Mouse (Mus musculus) G1E (cell line): ENCODE results near the gene Cep170b. TPM values are rescaled to one million over a fixed set of nuclear protein-coding genes. Genes with fewer than 3 reads are reported as not detected.
A peak's percentile ranks its signal among the peaks of the same experiment; 100 is the strongest.

Experiments used
- ATAC-seq: 2 replicates; pipeline ENCODE4 v1.8.0; 2016; ENCODE audit warnings: mild to moderate bottlenecking; ENCODE audit not compliant: insufficient number of reproducible peaks, poor library complexity, low FRiP score, severe bottlenecking; ENCODE audit errors: extremely low read depth
- DNase-seq: peaks from one replicate; pipeline ENCODE4 v3.0.0; 2012; ENCODE audit warnings: low spot score
- H3K27me3 ChIP-seq: 2 replicates; pipeline ENCODE4 v1.6.1; 2012; ENCODE audit warnings: mild to moderate bottlenecking, low read length, inconsistent platforms; ENCODE audit not compliant: insufficient read depth
- H3K36me3 ChIP-seq: replicated peaks from 2 replicates; pipeline ENCODE3; 2012; ENCODE audit warnings: mild to moderate bottlenecking, inconsistent platforms
- H3K4me1 ChIP-seq: 2 replicates; pipeline ENCODE4 v1.6.1; 2012; ENCODE audit warnings: low read depth, low read length, inconsistent platforms, mixed read lengths; ENCODE audit not compliant: insufficient read depth
- H3K4me3 ChIP-seq: 2 replicates; pipeline ENCODE4 v1.5.1; 2012; ENCODE audit warnings: low read depth, mild to moderate bottlenecking, inconsistent platforms, low read length, moderate library complexity, mixed read lengths
- H3K9me3 ChIP-seq: replicated peaks from 2 replicates; pipeline ENCODE4 v1.6.1; 2012; ENCODE audit warnings: inconsistent platforms
- CTCF ChIP-seq: IDR thresholded peaks from 2 replicates; pipeline ENCODE4 v1.5.1; 2012; ENCODE audit warnings: low read depth, low read length, inconsistent platforms, mixed read lengths
- GATA1 ChIP-seq: IDR thresholded peaks from 2 replicates; pipeline ENCODE4 v1.6.1; 2012; ENCODE audit warnings: borderline replicate concordance, low read length, inconsistent platforms, mixed read lengths
- GATA2 ChIP-seq: IDR thresholded peaks from 2 replicates; pipeline ENCODE4 v1.6.1; 2012; ENCODE audit warnings: low read depth, low read length, inconsistent platforms, borderline replicate concordance
- POLR2AphosphoS5 ChIP-seq: IDR thresholded peaks from 2 replicates; pipeline ENCODE4 v1.6.1; 2012; ENCODE audit warnings: low read depth, low read length, inconsistent platforms; ENCODE audit not compliant: insufficient replicate concordance
- TAL1 ChIP-seq: conservative IDR thresholded peaks from 2 replicates; pipeline ENCODE4 v1.6.1; 2012; ENCODE audit warnings: low read depth, low read length, inconsistent platforms, mixed read lengths
- polyA plus RNA-seq: library from polyadenylated mRNA; stranded (reverse); fragments of >175 nt; gene quantifications from 2 replicates; pipeline ENCODE4 v1.2.3, GENCODE M21; 2012
- total RNA-seq, 2 experiments: library from RNA; stranded (forward) in 1 of 2; stranded (reverse) in 1 of 2; fragments of 200-1000 nt in 1 of 2; fragments of >200 nt in 1 of 2; fragmentation: Nextera tagmentation in 1 of 2; gene quantifications; 2 replicates each; pipeline ENCODE4 v1.2.3; 2014 to 2017

Gene Cep170b
- total and polyA plus RNA-seq, 3 experiments, result 0.87 TPM; not detected in 2

DNA sequence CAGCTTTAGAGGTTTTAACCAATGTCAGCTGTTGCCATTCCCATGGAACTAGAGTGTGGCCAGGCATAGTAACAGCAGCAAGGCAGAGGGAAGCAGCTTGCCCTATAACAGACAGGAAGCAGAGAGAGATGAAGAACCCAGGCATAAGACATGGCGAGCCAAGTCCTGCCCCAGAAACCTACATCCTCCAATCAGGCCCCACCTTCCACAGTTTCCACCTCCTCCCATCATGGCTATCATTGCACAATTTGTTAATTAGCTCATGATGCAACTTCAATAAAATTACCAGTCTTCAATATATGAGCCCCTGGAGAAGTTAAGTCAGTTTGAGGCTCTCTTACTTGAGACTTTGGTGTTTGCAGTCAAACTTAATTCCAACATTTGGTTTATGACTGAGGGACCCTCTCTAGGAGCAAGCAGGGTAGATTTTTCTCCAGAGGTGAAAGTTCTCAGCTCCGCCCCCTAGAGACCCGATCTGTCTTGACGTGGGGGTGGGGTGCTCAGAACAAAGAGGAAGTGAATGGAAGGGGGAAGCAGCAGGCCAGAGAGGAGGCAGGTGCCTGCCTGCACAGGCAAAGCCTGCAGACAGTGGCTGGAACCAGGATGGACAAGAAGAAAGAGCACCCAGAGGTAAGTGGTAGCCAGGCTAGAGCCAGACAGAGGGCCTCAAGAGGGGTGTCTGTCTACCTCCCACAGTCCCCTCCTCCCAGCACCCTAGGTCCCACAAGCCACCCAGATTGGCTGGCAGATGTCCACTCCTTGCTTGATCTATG lies 40.1 kb downstream of the Cep170b start, which contains the start of gene Pld4:
Gene Pld4 (plus strand): TSS at position 502 of the 773 bp plus-strand sequence.
- no peak for ATAC-seq
- peaks cover 23% of the 10 kb centered on the region; the same call in 1 of the 2 replicates for H3K27me3 ChIP-seq
- TF ChIP-seq CTCF (no peak), GATA2 (no peak), TAL1 (no peak), POLR2AphosphoS5 (no peak), GATA1 (no peak)
- peaks cover 14% of the 10 kb centered on the region for H3K4me1 ChIP-seq
- H3K4me3 ChIP-seq, result 0 out of 2 replicates have a peak within 1 kb of the TSS, but pooled peaks have one; percentile 1
- no peaks in the 10 kb centered on the region for H3K36me3 ChIP-seq
- DNase-seq, result peak; percentile 65
- H3K9me3 ChIP-seq, result no peaks in the 10 kb centered on the region

DNA sequence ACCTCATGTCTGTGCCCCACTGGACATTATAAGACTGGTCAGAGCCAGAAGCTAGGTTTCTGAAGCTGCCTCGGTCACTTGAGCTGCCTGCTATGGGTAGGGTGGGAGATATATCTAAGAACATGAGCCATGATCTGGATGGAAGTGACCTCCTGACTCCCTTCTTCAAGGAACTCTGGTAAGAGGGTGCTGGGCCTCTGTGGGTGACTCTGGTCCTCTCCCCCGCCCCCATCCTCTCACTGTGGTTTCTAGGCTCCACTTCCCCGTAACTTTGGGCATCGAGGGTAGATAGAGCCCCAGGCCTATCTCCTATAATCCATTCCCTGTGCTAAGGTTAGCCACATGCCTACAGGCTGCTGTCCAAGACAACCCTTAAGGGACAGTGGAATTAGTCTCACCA lies 41.2 kb downstream of the Cep170b start:
- DNase-seq (no peak), ATAC-seq (no peak)
- H3K4me1 ChIP-seq, result peaks cover 14% of the 10 kb centered on the region
- no peak for TF ChIP-seq POLR2AphosphoS5
- no peaks in the 10 kb centered on the region for H3K36me3 ChIP-seq
- no peak overlapping the region for H3K4me3 ChIP-seq
- peaks cover 20% of the 10 kb centered on the region; the same call in 1 of the 2 replicates for H3K27me3 ChIP-seq
- H3K9me3 ChIP-seq, result no peaks in the 10 kb centered on the region

DNA sequence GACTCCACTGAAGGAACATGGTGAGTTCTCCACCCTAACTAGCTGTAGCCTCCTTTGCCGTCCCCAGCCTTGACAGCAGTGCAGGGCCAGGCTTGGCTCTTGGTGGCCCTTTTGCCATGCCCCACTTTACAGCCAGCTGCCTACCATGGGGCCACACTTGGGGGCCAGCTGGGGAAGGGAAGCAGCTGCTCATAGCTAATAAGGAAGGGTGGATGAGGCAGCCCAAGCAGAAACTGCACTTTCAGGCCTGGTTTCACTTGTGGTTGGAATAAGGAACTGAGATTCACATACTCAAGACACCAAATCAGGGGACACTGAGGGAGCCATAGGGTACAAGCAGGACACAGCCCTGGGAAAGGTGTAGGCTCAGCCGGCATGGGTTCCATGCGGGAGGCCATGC lies 41.8 kb downstream of the Cep170b start:
- Histone ChIP-seq H3K9me3 (no peaks in the 10 kb centered on the region), H3K36me3 (no peaks in the 10 kb centered on the region), H3K4me1 (peaks cover 14% of the 10 kb centered on the region), H3K27me3 (peaks cover 16% of the 10 kb centered on the region; the same call in 1 of the 2 replicates), H3K4me3 (no peak overlapping the region)
- DNase-seq (no peak), ATAC-seq (no peak)
- TF ChIP-seq TAL1 (no peak), GATA1 (no peak), GATA2 (no peak), POLR2AphosphoS5 (no peak), CTCF (no peak)

DNA sequence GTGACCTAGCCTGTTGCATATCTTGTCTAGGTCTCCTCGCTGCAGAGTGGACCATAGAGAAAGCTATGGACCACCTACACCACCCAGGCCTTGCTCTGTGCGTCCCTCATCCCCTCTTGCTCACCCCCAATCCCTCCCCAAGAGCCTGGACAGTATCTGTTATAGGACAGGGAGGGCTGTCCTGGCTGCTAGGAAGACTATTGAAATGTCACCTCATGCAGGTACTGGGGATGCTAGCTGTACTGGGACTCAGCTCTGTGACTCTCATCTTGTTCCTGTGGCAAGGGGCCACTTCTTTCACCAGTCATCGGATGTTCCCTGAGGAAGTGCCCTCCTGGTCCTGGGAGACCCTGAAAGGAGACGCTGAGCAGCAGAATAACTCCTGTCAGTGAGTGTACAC lies 42.9 kb downstream of the Cep170b start:
- Histone ChIP-seq H3K9me3 (no peaks in the 10 kb centered on the region), H3K36me3 (no peaks in the 10 kb centered on the region), H3K4me1 (peaks cover 14% of the 10 kb centered on the region), H3K27me3 (peaks cover 16% of the 10 kb centered on the region; the same call in 1 of the 2 replicates), H3K4me3 (no peak overlapping the region)
- ATAC-seq, result no peak
- TF ChIP-seq TAL1 (no peak), POLR2AphosphoS5 (no peak), GATA2 (no peak), CTCF (no peak), GATA1 (no peak)
- no peak for DNase-seq

DNA sequence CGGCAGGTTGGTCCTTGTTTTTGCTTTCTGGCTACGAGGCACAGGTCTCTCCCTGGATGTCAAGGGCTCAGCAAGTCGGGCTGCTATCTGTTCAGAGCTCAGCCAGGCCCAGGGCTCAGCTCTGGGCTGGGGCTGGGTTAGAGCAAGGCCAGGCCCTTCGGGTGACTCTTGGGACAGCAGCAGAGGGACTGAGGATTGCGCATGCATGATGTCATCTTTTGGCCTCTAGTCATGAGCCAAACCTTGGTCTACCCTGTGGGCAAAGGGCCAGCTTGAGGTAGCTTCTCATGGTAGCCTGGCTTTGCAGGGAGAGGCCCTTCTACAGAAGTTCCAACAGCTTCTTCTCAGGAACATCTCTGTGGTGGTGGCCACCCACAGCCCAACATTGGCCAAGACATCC lies 43.9 kb downstream of the Cep170b start:
- DNase-seq, result no peak
- no peak for TF ChIP-seq POLR2AphosphoS5
- no peak for TF ChIP-seq GATA2
- TF ChIP-seq GATA1, result no peak
- no peak for TF ChIP-seq CTCF
- TF ChIP-seq TAL1, result no peak

DNA sequence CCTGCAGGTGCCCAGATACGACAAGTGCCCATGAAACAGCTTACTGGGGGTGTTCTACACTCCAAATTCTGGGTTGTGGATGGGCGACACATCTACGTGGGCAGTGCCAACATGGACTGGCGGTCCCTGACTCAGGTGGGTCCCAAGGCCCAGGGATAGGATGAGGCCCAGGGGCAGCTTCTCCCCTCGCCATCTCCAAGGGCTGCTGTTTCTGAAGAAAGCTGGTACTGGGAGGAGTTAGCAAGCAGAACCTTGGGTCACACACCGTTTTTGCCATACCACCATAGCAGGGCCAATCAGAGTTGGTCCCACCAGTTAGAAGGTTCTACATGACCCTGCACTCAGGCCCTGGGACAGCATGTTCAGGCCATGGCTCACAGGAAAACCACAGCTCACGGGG lies 44.7 kb downstream of the Cep170b start:
- no peak for DNase-seq

More for the DNA sequence above, 43.9 kb downstream of the Cep170b start:
- Histone ChIP-seq H3K9me3 (no peaks in the 10 kb centered on the region), H3K36me3 (no peaks in the 10 kb centered on the region), H3K4me1 (peaks cover 14% of the 10 kb centered on the region), H3K4me3 (no peak overlapping the region), H3K27me3 (peaks cover 16% of the 10 kb centered on the region; the same call in 1 of the 2 replicates)
- no peak for ATAC-seq

More for the DNA sequence above, 44.7 kb downstream of the Cep170b start:
- TF ChIP-seq CTCF, result no peak
- no peak for TF ChIP-seq TAL1
- no peak for TF ChIP-seq GATA1
- no peak for TF ChIP-seq POLR2AphosphoS5
- TF ChIP-seq GATA2, result no peak
- H3K36me3 ChIP-seq, result no peaks in the 10 kb centered on the region
- no peak overlapping the region for H3K4me3 ChIP-seq
- no peak for ATAC-seq
- peaks cover 14% of the 10 kb centered on the region for H3K4me1 ChIP-seq
- no peaks in the 10 kb centered on the region for H3K9me3 ChIP-seq
- peaks cover 13% of the 10 kb centered on the region; the same call in 1 of the 2 replicates for H3K27me3 ChIP-seq
